Comparison of ENCODE assay signal across 8 mouse cellular contexts in the genomic region with DNA sequence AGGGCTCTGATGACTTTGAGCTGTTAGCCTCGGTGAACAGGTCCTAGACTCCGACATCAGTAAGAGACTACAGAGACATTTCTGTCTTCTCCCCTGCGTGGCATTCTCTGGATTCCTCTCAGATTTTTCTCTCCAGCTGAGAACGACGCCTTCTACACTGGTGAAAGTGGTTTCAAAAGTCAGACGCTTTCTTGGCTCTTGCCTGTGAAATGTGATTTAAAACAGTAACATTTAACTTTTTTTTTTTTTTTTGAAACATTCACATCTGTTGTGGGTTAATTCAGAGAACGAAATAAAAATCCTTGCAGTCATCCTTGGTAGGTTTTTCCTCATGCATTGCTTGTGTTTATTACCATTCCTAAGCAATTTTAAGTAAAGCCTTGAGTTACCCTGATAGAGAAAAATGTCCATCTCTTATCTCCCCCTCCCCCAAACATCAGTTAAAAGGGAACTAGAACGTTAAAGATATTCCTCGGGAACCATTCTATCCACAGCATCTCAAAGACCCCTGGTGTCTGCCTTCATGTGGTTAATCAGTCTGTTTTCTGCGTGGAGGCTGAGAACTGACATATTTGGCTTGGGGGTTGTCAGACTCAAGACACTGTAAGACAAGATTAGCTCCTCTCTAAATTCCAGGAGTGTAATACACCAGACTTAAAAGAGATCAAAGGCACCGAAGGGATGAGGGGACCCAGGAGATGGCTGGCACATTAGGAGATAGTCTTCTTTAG. TPM values are rescaled to one million over a fixed set of nuclear protein-coding genes. Genes with fewer than 3 reads are reported as not detected.
A peak's percentile ranks its signal among the peaks of the same experiment; 100 is the strongest.
DNase-seq lines count a peak whose midpoint lies in the region; ATAC-seq and TF ChIP-seq lines count a peak whose summit lies in the region.

No protein-coding gene starts in this region.

- H3K4me1 ChIP-seq in heart, embryonic 11.5 days (ENCODE audit: control insufficient read depth, insufficient read depth, low read length): peaks cover 19% of the 10 kb centered on the region
- peaks cover 7% of the 10 kb centered on the region in 2 experiments; a peak in 3 of 4 replicates for H3K4me1 ChIP-seq in ES-E14 (ENCODE audit: control insufficient read depth in 2 of 2, insufficient read depth in 2 of 2, low read length in 2 of 2, poor library complexity in 1 of 2)
- peaks cover 46% of the 10 kb centered on the region for H3K4me1 ChIP-seq in heart, embryonic 16.5 days (ENCODE audit: control insufficient read depth, insufficient read depth, low read length)
- peaks cover 20% of the 10 kb centered on the region for H3K4me1 ChIP-seq in midbrain, embryonic 10.5 days

- DNase-seq in heart, adult 8-10 months (ENCODE audit: low spot score): no peak
- no peak for DNase-seq in ES-E14 (ENCODE audit: low read depth, low spot score)
- DNase-seq in midbrain, embryonic 10.5 days (ENCODE audit: low spot score): no peak
- DNase-seq in right cerebral cortex, postnatal 10 days (ENCODE audit: low spot score in 2 of 2): no peak
- no peak for DNase-seq in yolk sac, embryonic 10.5 days (ENCODE audit: low spot score)
- DNase-seq in right cerebral cortex, adult 18-20 months: no peak

- H3K27me3 ChIP-seq in heart, embryonic 11.5 days (ENCODE audit: control insufficient read depth, insufficient read depth, low read length): no peaks in the 10 kb centered on the region
- H3K27me3 ChIP-seq in heart, embryonic 16.5 days (ENCODE audit: control insufficient read depth, insufficient read depth, low read length): no peaks in the 10 kb centered on the region
- no peaks in the 10 kb centered on the region for H3K27me3 ChIP-seq in midbrain, embryonic 10.5 days (ENCODE audit: low read depth, poor library complexity, severe bottlenecking)

- H3K9me3 ChIP-seq in heart, embryonic 11.5 days (replicated peaks; ENCODE audit: control insufficient read depth, low read length): no peaks in the 10 kb centered on the region
- H3K9me3 ChIP-seq in ES-E14 (ENCODE audit: control insufficient read depth, insufficient read depth, low read depth, low read length): no peaks in the 10 kb centered on the region
- no peaks in the 10 kb centered on the region for H3K9me3 ChIP-seq in heart, embryonic 16.5 days (replicated peaks; ENCODE audit: control insufficient read depth, low read length)
- no peaks in the 10 kb centered on the region for H3K9me3 ChIP-seq in midbrain, embryonic 10.5 days (replicated peaks)

- in situ Hi-C loops in ES-E14 (cut with MboI; ENCODE audit: low sequenced_read_pairs in 2 of 2, unreplicated experiment in 2 of 2): no loop called here

- ATAC-seq in heart, embryonic 11.5 days (replicated peaks; ENCODE audit: insufficient number of reproducible peaks, low FRiP score, low TSS enrichment): no peak
- no peak for ATAC-seq in heart, embryonic 16.5 days (replicated peaks; ENCODE audit: extremely low read depth, insufficient read depth, low FRiP score)

- no peaks in the 10 kb centered on the region for H3K36me3 ChIP-seq in heart, embryonic 11.5 days (ENCODE audit: control insufficient read depth, insufficient read depth, low read length)
- H3K36me3 ChIP-seq in ES-E14 (ENCODE audit: control insufficient read depth, insufficient read depth, low read length, poor library complexity, severe bottlenecking): no peaks in the 10 kb centered on the region
- H3K36me3 ChIP-seq in heart, embryonic 16.5 days (ENCODE audit: control insufficient read depth, insufficient read depth): no peaks in the 10 kb centered on the region
- H3K36me3 ChIP-seq in midbrain, embryonic 10.5 days: no peaks in the 10 kb centered on the region

- H3K27ac ChIP-seq in heart, embryonic 11.5 days (ENCODE audit: low read depth, low read length): peak overlapping the region; percentile 86
- no peak overlapping the region for H3K27ac ChIP-seq in ES-E14 (ENCODE audit: insufficient read depth, low read depth, low read length, poor library complexity, severe bottlenecking)
- H3K27ac ChIP-seq in heart, embryonic 16.5 days (ENCODE audit: low read length): peak overlapping the region; percentile 85
- H3K27ac ChIP-seq in midbrain, embryonic 10.5 days (replicated peaks): peak overlapping the region; percentile 84

- peak overlapping the region; percentile 75 for H3K4me2 ChIP-seq in heart, embryonic 11.5 days
- peak overlapping the region; percentile 64 for H3K4me2 ChIP-seq in heart, embryonic 16.5 days (ENCODE audit: low read depth, low read length)

- H3K4me3 ChIP-seq in heart, embryonic 11.5 days (ENCODE audit: low read depth, low read length): peak overlapping the region; percentile 30
- peak overlapping the region in 1 of 2 experiments; percentile 10; a peak in 1 of 4 replicates for H3K4me3 ChIP-seq in ES-E14 (ENCODE audit: insufficient read depth in 1 of 2, low read depth in 1 of 2, low read length in 2 of 2, poor library complexity in 1 of 2, severe bottlenecking in 1 of 2)
- H3K4me3 ChIP-seq in heart, embryonic 16.5 days (ENCODE audit: low read length): peak overlapping the region; percentile 52
- peak overlapping the region; percentile 60 for H3K4me3 ChIP-seq in midbrain, embryonic 10.5 days

- peak overlapping the region; percentile 43; the same call in 1 of the 2 replicates for H3K9ac ChIP-seq in heart, embryonic 11.5 days (ENCODE audit: low read depth, low read length)
- H3K9ac ChIP-seq in ES-E14 (ENCODE audit: insufficient read depth, low read depth, low read length, poor library complexity, severe bottlenecking): no peak overlapping the region
- peak overlapping the region; percentile 35 for H3K9ac ChIP-seq in heart, embryonic 16.5 days (ENCODE audit: low read length)

- 8% methylated on average over 11 of the region's 11 CpGs for WGBS in heart, embryonic 11.5 days (ENCODE audit: insufficient replicate concordance)
- WGBS in heart, embryonic 16.5 days: 9% methylated on average over 11 of the region's 11 CpGs
- 22% methylated on average over 11 of the region's 11 CpGs for WGBS in midbrain, embryonic 10.5 days

TF ChIP-seq in ES-E14, 5 proteins besides CTCF, POLR2A, EP300 and RAD21:
- TF ChIP-seq CHD2 (IDR thresholded peaks at IDR 0.05; ENCODE audit: low read depth, low read length): no peak
- no peak for TF ChIP-seq HCFC1 (IDR thresholded peaks at IDR 0.05; ENCODE audit: borderline replicate concordance, insufficient read depth, low read length)
- TF ChIP-seq ZC3H11A (IDR thresholded peaks at IDR 0.05; ENCODE audit: borderline replicate concordance, low read depth, low read length): no peak
- TF ChIP-seq ZNF384 (IDR thresholded peaks at IDR 0.05; ENCODE audit: low read depth, low read length): 0 out of 2 replicates have a peak, but pooled peaks have one; percentile 36

RNA-seq across cellular contexts. Expression of a gene that starts 57.6 kb away (rescaled TPM):
- 3.2 and 4.0 TPM in 2 replicates for polyA plus RNA-seq in heart, embryonic 11.5 days (2014; fragmentation: Nextera tagmentation; extraction: Ambion mirVana)
- total RNA-seq in heart, adult 8-10 months (2022): 10 to 100 TPM; 40.9 to 59.4 (median 57.3) TPM
- 2.8 and 3.3 TPM in 2 replicates for total RNA-seq in ES-E14 (2012; rRNA removed)
- 7.3 and 8.7 TPM in 2 replicates for polyA plus RNA-seq in heart, embryonic 16.5 days (2015; fragmentation: Nextera tagmentation; extraction: Ambion mirVana)
- 2.2 and 2.8 TPM in 2 replicates for polyA plus RNA-seq in midbrain, embryonic 10.5 days (2016; fragmentation: Nextera tagmentation; extraction: Ambion mirVana)
